Mouse (Mus musculus): ENCODE results near the gene Hnrnpl.
A peak's percentile ranks its signal among the peaks of the same experiment; 100 is the strongest.

Gene Hnrnpl

GRCm38 (mm10) chr7:28829821-28830220, 21.5 kb downstream of the Hnrnpl start:
- no peak for DNase-seq (ENCODE audit: low spot score in 2 of 2)

- DNase-seq (ENCODE audit: low spot score in 2 of 2): no peak
Measured at GRCm38 (mm10) chr7:28830981-28831380, 22.6 kb downstream of the Hnrnpl start.

DNA sequence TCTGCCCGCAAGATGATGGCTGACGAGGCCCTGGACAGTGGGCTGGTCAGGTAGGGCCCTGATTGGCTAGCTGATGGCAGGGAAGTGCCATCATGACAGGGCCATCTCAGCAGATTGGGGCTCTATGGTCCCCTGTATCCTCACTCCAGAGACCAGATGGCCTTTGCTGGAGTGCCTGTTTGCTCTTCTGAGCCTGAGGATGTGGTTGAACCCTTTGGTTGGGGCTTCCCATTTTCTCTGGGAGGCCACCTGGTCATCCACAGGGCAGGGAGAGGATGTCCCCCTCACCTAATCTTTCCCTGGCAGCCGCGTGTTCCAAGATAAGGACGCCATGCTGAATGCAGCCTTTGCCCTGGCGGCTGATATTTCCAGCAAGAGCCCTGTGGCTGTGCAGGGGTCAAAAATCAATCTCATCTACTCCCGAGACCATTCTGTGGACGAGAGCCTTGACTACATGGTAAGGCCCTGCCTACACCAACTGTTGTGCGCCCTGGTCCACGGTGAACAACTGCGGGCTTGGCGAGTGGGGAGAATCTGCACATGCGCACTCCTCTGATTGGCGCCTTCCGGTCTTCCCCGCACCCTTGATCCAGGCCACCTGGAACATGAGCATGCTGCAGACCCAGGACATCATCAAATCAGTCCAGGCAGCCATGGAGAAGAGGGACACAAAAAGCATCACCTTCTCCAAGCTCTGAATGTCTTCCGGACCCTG, 23.2 kb downstream of the Hnrnpl start:
- DNase-seq (ENCODE audit: low spot score in 2 of 2): no peak

DNA sequence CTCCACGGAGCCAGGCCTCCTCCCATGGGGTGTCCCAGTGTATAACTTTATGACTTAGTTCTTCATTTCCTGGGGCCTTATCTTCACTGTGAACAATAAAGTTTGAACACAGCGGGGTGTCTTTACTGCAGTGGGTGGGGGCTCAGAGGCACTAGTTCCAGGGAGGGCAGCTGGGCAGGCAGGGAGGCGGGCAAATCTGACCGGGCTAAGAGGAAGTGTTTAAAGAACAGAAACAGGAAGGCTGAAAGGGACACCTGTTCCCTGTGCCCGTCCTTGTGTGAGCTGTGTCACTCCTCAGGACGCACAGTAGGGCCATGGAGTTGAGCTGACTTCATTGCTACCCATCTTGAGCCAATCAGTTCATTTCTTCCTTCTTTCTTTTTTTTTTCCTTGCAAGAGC, 23.8 kb downstream of the Hnrnpl start:
- DNase-seq (ENCODE audit: low spot score in 2 of 2): no peak

DNA sequence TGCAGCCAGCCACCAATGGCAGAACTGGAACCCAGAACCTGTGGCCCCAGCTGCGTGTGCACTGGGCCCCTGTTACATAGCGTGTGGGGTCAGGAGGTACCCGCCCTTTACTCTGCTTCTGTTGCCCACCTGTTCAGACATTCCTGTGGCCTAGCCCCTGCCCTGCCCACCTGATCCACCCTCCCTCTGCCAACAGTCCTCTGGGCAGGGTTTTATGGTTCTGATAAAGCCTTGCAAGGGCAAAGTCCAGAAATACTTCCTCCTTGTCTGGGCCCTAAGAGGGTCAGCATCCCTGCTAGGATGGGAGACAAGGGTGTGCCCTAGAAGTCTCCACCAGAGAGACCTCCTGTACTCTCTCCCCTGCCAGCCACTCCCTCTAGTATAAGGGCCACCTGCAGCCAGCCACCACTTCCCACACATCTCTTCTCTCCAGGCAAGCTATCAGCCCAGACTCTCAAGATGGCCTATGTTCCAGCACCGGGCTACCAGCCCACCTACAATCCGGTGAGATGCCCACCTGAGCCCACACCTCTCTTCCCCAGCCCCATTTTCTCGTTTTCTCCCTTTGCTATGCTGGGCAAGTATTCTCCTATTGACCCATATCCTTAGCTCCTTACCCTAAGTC, 25.5 kb downstream of the Hnrnpl start, which contains the start of gene Lgals4:
Gene Lgals4, plus strand, starts transcription at position 132 of the 625 bp plus-strand sequence.
- DNase-seq (ENCODE audit: low spot score in 2 of 2): no peak

DNA sequence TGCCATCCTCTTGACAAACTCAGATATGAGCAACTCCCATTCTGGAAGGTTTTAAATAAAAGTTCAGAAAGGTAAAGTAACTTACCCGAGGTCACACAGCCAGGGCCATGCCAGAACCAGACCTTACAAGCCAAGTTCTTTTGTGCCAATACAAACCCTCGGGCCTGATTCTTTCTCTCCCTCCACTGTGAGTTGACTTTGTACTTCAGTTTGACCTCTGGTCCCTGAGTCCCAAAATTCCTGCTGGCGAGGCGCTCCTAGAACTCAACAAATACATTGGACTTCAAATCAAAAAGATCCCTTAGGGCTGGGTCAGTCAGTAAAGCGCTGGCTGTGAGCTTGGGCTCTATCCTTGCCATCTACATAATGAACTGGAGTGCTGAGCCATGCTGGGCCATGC, 28.6 kb downstream of the Hnrnpl start:
- no peak for DNase-seq (ENCODE audit: low spot score in 2 of 2)

DNA sequence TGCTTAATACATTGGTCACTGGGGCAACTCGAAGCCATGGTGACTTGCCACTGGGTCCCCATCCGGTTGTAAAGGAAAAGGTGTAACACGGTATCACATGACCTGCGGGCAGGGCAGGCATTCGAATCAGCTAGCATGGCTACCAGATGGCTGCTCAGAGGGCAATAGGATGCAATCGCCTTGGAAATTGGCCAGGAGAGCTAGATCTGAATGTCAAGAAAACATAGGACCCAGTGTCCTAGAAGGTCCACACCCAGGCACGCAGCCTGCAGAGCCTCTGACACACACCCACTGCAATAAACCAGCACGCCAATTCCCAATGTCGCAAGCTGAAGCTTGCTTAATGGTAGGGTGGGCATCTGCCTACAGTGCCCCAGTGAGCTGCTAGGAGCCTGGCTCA, 30.0 kb downstream of the Hnrnpl start:
- no peak for DNase-seq (ENCODE audit: low spot score in 2 of 2)

DNA sequence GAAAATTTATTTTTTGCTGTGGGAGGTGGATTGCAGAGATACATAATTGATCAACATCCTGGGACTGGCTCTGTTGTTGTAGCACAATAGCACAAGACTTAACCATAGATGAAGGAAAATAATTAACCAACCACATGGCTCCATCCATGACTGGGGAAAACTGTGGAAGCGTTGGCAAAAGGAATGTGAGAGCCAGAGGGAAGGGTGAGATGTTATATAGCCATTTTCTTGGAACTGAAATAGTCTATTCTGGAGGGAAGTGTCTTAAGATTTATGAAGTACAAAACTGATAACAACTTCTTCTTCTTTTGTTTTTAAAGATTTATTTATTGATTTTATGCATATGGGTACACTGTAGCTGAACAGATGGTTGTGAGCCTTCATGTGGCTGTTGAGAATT, 38.9 kb downstream of the Hnrnpl start:
- no peak for DNase-seq (ENCODE audit: low spot score in 2 of 2)

GRCm38 (mm10) chr7:28849700-28850236, 41.4 kb downstream of the Hnrnpl start:
- DNase-seq (ENCODE audit: low spot score in 2 of 2): no peak

- no peak for DNase-seq (ENCODE audit: low spot score in 2 of 2)
Measured at GRCm38 (mm10) chr7:28850642-28851041, 42.3 kb downstream of the Hnrnpl start.

- DNase-seq (ENCODE audit: low spot score in 2 of 2): no peak
Measured at GRCm38 (mm10) chr7:28859953-28860352, 51.6 kb downstream of the Hnrnpl start.

DNA sequence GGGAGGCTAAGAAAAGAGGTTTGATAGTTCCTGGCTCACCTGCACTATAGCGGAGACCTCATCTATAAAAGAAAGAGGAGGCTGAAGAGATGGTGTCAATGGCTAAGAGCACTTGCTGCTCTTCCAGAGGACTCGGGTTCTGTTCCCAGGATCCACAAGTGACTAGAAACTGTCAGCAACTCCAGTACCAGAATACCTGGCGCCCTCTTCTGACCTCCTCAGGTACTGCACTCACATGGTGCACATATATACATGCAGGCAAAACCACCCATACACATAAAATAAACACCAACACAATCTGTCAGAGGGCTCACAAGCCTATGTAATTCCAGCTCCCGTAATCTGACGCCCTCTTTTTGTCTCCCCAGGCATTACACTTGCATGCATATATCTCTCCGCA, 52.6 kb downstream of the Hnrnpl start:
- no peak for DNase-seq (ENCODE audit: low spot score in 2 of 2)

DNA sequence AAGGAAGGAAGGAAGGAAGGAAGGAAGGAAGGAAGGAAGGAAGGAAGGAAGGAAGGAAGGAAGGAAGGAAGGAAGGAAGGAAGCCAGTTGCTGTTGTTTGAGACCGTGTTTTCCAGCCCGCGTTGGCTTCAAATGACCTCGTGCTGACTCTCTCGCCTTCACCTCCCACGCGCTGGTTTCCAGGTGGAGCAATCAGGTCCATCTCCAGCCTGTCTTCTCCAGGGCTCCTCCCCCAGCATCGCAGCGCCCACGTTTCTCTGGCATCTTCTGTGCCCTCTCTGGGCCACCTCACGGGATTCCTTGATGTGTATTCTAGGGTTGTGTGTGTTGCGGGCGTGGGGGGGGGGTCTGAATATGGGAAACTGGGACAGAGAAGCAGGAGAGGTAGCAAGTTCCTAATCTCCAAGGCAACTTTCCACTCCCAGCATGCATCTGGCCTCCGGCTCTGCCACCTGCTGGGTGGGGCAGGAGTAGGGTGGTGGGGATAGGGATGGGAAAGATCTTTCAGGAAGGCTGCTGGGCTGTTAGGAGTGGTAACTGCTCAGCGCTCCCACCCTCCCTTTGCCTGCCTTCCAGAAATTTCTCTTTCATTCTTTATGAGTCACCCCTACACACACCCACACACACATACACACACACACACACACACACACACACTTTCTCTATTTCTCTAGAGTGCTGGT, 54.6 kb downstream of the Hnrnpl start:
- DNase-seq (ENCODE audit: low spot score in 2 of 2): no peak

DNA sequence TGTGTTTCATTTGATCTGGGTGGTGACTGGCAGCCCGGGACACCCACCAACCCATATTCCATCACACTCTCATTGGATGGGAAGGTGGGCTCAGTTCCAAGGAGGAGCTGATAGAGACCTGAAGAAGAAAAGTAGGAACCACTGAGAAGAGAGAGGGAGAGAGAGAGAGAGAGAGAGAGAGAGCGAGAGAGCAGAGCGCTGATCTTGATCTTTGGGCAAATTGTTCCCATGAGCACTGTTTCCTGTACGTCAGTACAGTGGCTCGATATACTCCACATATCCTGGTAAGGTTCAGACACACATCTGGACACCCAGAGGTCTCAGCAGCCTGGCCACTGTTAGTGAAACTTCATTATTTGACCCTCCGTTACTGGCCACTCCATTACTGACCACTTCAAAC, 55.2 kb downstream of the Hnrnpl start, which contains the start of gene Lgals7:
Gene Lgals7, plus strand, starts transcription at position 314 of the 400 bp plus-strand sequence.
- no peak for DNase-seq (ENCODE audit: low spot score in 2 of 2)

GRCm38 (mm10) chr7:28864288-28864750, 56.0 kb downstream of the Hnrnpl start:
- no peak for DNase-seq (ENCODE audit: low spot score in 2 of 2)

DNA sequence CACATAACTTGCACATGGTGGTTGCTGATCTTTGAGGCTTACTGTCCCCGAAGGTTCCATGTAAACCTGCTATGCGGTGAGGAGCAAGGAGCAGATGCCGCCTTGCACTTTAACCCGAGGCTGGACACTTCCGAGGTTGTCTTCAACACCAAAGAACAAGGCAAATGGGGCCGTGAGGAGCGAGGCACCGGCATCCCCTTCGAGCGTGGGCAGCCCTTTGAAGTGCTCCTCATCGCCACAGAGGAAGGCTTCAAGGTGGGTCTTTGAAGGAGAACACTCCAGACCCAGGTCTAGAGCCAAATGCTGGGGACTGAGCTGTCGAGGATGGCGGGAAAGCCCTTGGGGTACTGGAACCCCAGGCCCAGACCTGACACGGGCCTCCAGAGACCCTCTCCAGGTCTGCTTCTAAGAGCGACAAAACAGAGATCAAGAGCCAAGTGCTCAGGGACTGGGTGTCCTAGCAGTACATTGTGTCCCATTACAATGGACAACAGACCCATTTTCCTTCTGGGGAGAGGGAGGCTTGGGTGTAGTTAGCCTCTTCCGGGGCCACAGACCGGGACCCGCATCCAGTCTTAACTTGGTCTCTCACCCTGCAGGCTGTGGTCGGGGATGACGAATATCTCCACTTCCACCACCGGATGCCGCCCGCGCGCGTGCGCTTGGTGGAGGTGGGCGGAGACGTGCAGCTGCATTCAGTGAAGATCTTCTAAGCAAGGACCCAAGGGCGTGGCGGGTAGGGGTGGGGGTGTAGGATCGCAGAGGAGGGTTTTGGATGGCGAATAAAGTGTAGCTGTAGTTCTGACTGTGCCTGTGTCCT, 57.4 kb downstream of the Hnrnpl start:
- peak; percentile 75 to 83 for DNase-seq (ENCODE audit: low spot score in 2 of 2)

GRCm38 (mm10) chr7:28866769-28867507, 58.6 kb downstream of the Hnrnpl start:
- DNase-seq (ENCODE audit: low spot score in 2 of 2): no peak

DNA sequence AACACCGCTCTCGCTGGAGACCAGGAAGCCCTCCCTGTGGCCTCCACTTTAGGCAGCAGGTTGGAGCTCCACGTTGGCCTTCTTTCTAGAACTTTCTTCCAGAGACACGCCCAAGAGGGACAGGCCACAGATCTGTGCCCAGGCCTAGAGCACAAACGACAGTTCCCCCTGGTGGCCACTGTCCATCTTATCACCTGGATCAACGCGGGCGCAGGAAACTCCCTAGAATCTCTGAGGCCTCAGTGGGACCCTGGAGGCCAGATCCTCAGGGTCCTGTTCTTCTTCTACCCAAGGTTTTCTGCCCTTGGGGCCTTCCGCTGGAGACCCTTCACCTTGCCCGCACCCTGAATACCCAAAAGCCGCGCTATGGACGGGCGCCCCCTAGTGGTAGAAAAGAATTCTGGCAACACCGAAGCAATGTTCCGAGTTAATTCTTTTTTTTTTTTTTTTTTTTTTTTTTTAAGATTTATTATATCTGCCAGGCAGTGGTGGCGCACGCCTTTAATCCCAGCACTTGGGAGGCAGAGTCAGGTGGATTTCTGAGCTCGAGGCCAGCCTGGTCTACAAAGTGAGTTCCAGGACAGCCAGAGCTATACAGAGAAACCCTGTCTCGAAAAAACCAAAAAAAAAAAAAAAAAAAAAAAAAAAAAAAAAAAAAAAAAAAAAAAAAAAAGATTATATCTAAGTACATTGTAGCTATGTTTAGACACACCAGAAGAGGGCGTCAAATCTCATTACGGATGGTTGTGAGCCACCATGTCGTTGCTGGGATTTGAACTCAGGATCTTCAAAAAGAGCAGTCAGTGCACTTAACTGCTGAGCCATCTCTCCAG, 59.4 kb downstream of the Hnrnpl start:
- DNase-seq (ENCODE audit: low spot score in 2 of 2): peak; percentile 45 to 71

GRCm38 (mm10) chr7:28870901-28871664, 62.7 kb downstream of the Hnrnpl start:
- DNase-seq (ENCODE audit: low spot score in 2 of 2): no peak
